Mouse (Mus musculus) small intestine, adult 2 months (tissue): ENCODE measurements around the gene Arg2.

Source experiments
- CTCF ChIP-seq: fragments of 200-500 bp; IDR thresholded peaks from 2 replicates; pipeline ENCODE4 v1.5.1; 2012; ENCODE audit warnings: low read depth, mild to moderate bottlenecking, control low read depth, inconsistent platforms, low read length, moderate library complexity, mixed read lengths; ENCODE audit not compliant: insufficient replicate concordance, insufficient read length; ENCODE audit errors: extremely low read depth
- POLR2A ChIP-seq: fragments of 200-500 bp; IDR thresholded peaks from 2 replicates; pipeline ENCODE4 v1.6.1; 2012; ENCODE audit warnings: low read depth, mild to moderate bottlenecking, control low read depth, inconsistent platforms, low read length, moderate library complexity

GRCm38 (mm10) chr12:79162876-79163275 lies 32.3 kb downstream of the Arg2 start:
- TF ChIP-seq CTCF (no peak), POLR2A (no peak)
